Mouse (Mus musculus): Measurements from ENCODE around the gene Cd300lf. TPM values are rescaled to one million over a fixed set of nuclear protein-coding genes. Genes with fewer than 3 reads are reported as not detected.

Gene Cd300lf
- polyA plus RNA-seq, 1 experiment from 2014 or later, result 1.1 TPM

- H3K27ac ChIP-seq (ENCODE audit: low read depth, low read length), result no peak overlapping the region; the same call in 1 of the 2 replicates
- 29% methylated on average over 16 of the region's 16 CpGs for WGBS
- no peak overlapping the region for H3K9ac ChIP-seq (ENCODE audit: low read depth, low read length)
- no peaks in the 10 kb centered on the region for H3K9me3 ChIP-seq (ENCODE audit: control insufficient read depth)
- H3K36me3 ChIP-seq (ENCODE audit: control insufficient read depth, insufficient read depth), result no peaks in the 10 kb centered on the region
- no peak overlapping the region for H3K4me3 ChIP-seq (ENCODE audit: low read depth, low read length)
- H3K27me3 ChIP-seq (replicated peaks; ENCODE audit: control insufficient read depth, insufficient read depth, low read length), result no peaks in the 10 kb centered on the region
- no peak overlapping the region for H3K4me2 ChIP-seq (replicated peaks; ENCODE audit: low read depth)
- no peaks in the 10 kb centered on the region for H3K4me1 ChIP-seq (replicated peaks; ENCODE audit: control insufficient read depth, insufficient read depth, low read length)
- TF ChIP-seq CTCF (IDR thresholded peaks at IDR 0.05; ENCODE audit: low read depth), result no peak
- no peak for ATAC-seq
Measured at GRCm38 (mm10) chr11:115099241-115099840, 34.5 kb downstream of the Cd300lf start.

- Histone ChIP-seq H3K27me3 (replicated peaks; ENCODE audit: control insufficient read depth, insufficient read depth, low read length) (no peaks in the 10 kb centered on the region; the same call in 1 of the 2 replicates), H3K27ac (ENCODE audit: low read depth, low read length) (no peak overlapping the region; the same call in 1 of the 2 replicates), H3K9ac (ENCODE audit: low read depth, low read length) (no peak overlapping the region), H3K4me3 (ENCODE audit: low read depth, low read length) (no peak overlapping the region), H3K4me1 (replicated peaks; ENCODE audit: control insufficient read depth, insufficient read depth, low read length) (no peaks in the 10 kb centered on the region), H3K9me3 (ENCODE audit: control insufficient read depth) (no peaks in the 10 kb centered on the region), H3K36me3 (ENCODE audit: control insufficient read depth, insufficient read depth) (no peaks in the 10 kb centered on the region), H3K4me2 (replicated peaks; ENCODE audit: low read depth) (no peak overlapping the region)
- ATAC-seq, result peak; percentile 25; the same call in 1 of the 2 replicates
- TF ChIP-seq CTCF (IDR thresholded peaks at IDR 0.05; ENCODE audit: low read depth), result 0 out of 2 replicates have a peak, but pooled peaks have one; percentile 6
- WGBS, result 37% methylated on average over 10 of the region's 10 CpGs
Measured at GRCm38 (mm10) chr11:115098203-115098932, 35.4 kb downstream of the Cd300lf start.

- H3K4me1 ChIP-seq (replicated peaks; ENCODE audit: control insufficient read depth, insufficient read depth, low read length), result no peaks in the 10 kb centered on the region
- no peak for ATAC-seq
- H3K27ac ChIP-seq (ENCODE audit: low read depth, low read length), result no peak overlapping the region
- H3K4me2 ChIP-seq (replicated peaks; ENCODE audit: low read depth), result no peak overlapping the region
- no peak for TF ChIP-seq CTCF (IDR thresholded peaks at IDR 0.05; ENCODE audit: low read depth)
- H3K9ac ChIP-seq (ENCODE audit: low read depth, low read length), result no peak overlapping the region
- no peak overlapping the region for H3K4me3 ChIP-seq (ENCODE audit: low read depth, low read length)
- WGBS, result 24% methylated on average over 4 of the region's 4 CpGs
- H3K27me3 ChIP-seq (replicated peaks; ENCODE audit: control insufficient read depth, insufficient read depth, low read length), result peaks cover 19% of the 10 kb centered on the region; the same call in 1 of the 2 replicates
- no peaks in the 10 kb centered on the region for H3K9me3 ChIP-seq (ENCODE audit: control insufficient read depth)
- H3K36me3 ChIP-seq (ENCODE audit: control insufficient read depth, insufficient read depth), result no peaks in the 10 kb centered on the region
Measured at GRCm38 (mm10) chr11:115092140-115092539, 41.7 kb downstream of the Cd300lf start.

GRCm38 (mm10) chr11:115091362-115091901 lies 42.4 kb downstream of the Cd300lf start, which contains the start of gene Rab37:
Gene Rab37, plus strand, starts transcription at chr11:115091431.
- ATAC-seq, result 0 out of 2 replicates have a peak, but pooled peaks have one; percentile 38
- H3K9me3 ChIP-seq (ENCODE audit: control insufficient read depth), result no peaks in the 10 kb centered on the region
- no peaks in the 10 kb centered on the region for H3K36me3 ChIP-seq (ENCODE audit: control insufficient read depth, insufficient read depth)
- no peak for TF ChIP-seq CTCF (IDR thresholded peaks at IDR 0.05; ENCODE audit: low read depth)
- H3K4me1 ChIP-seq (replicated peaks; ENCODE audit: control insufficient read depth, insufficient read depth, low read length), result no peaks in the 10 kb centered on the region
- H3K9ac ChIP-seq (ENCODE audit: low read depth, low read length), result no peak within 1 kb of the TSS
- H3K4me3 ChIP-seq (ENCODE audit: low read depth, low read length), result no peak within 1 kb of the TSS
- H3K27ac ChIP-seq (ENCODE audit: low read depth, low read length), result no peak within 1 kb of the TSS
- H3K27me3 ChIP-seq (replicated peaks; ENCODE audit: control insufficient read depth, insufficient read depth, low read length), result peaks cover 19% of the 10 kb centered on the region; the same call in 1 of the 2 replicates
- 5% methylated on average over 36 of the region's 36 CpGs for WGBS
- peak within 1 kb of the TSS; percentile 6 for H3K4me2 ChIP-seq (replicated peaks; ENCODE audit: low read depth)

- Histone ChIP-seq H3K4me3 (ENCODE audit: low read depth, low read length) (no peak overlapping the region), H3K36me3 (ENCODE audit: control insufficient read depth, insufficient read depth) (no peaks in the 10 kb centered on the region), H3K4me1 (replicated peaks; ENCODE audit: control insufficient read depth, insufficient read depth, low read length) (no peaks in the 10 kb centered on the region), H3K27ac (ENCODE audit: low read depth, low read length) (no peak overlapping the region), H3K9me3 (ENCODE audit: control insufficient read depth) (no peaks in the 10 kb centered on the region), H3K27me3 (replicated peaks; ENCODE audit: control insufficient read depth, insufficient read depth, low read length) (peaks cover 19% of the 10 kb centered on the region; the same call in 1 of the 2 replicates), H3K9ac (ENCODE audit: low read depth, low read length) (no peak overlapping the region), H3K4me2 (replicated peaks; ENCODE audit: low read depth) (no peak overlapping the region)
- TF ChIP-seq CTCF (IDR thresholded peaks at IDR 0.05; ENCODE audit: low read depth), result peak; percentile 65
- 67% methylated on average over 6 of the region's 6 CpGs for WGBS
- ATAC-seq, result no peak
Measured at GRCm38 (mm10) chr11:115089853-115090252, 43.9 kb downstream of the Cd300lf start.

- Histone ChIP-seq H3K9ac (ENCODE audit: low read depth, low read length) (no peak overlapping the region), H3K27me3 (replicated peaks; ENCODE audit: control insufficient read depth, insufficient read depth, low read length) (peaks cover 9% of the 10 kb centered on the region; the same call in 1 of the 2 replicates), H3K4me3 (ENCODE audit: low read depth, low read length) (no peak overlapping the region), H3K4me1 (replicated peaks; ENCODE audit: control insufficient read depth, insufficient read depth, low read length) (no peaks in the 10 kb centered on the region), H3K36me3 (ENCODE audit: control insufficient read depth, insufficient read depth) (no peaks in the 10 kb centered on the region), H3K9me3 (ENCODE audit: control insufficient read depth) (no peaks in the 10 kb centered on the region), H3K27ac (ENCODE audit: low read depth, low read length) (no peak overlapping the region), H3K4me2 (replicated peaks; ENCODE audit: low read depth) (no peak overlapping the region)
- 61% methylated on average over 7 of the region's 7 CpGs for whole genome bisulfite sequencing
- ATAC-seq, result no peak
- no peak for TF ChIP-seq CTCF (IDR thresholded peaks at IDR 0.05; ENCODE audit: low read depth)
Measured at GRCm38 (mm10) chr11:115086213-115086612, 47.6 kb downstream of the Cd300lf start.
